11 mouse cellular contexts compared by ENCODE assay signal in the genomic region with DNA sequence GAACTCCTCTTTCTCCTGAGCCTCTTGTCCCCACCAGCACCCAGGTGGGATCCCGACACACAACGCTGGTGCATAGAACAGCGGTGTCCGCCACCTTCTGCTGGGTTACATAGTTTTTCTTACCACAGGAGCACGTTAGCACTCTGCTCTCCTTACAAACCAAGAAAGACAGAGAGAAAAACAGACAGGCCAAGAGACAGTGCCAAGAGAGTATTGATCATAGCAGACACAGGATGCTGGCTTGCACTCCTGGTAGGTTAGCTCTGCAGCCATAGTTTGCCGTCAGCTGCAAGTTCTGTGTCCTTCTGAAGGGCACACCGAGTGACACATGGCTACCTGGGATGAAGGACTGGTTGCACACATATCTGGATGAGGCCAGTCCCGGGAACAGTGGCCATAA. TPM values are rescaled to one million over a fixed set of nuclear protein-coding genes. Genes with fewer than 3 reads are reported as not detected.
DNase-seq lines count a peak whose midpoint lies in the region; ATAC-seq and TF ChIP-seq lines count a peak whose summit lies in the region.
"Had no signal": no experiment of that assay in that cellular context is flagged by ENCODE, and none has a peak within 500 bp of the region (broad histone marks: within the 10 kb centered on the region; RNA-seq: fewer than 3 reads in every experiment).

No protein-coding gene starts in this region.

- no peaks in the 10 kb centered on the region for H3K27me3 ChIP-seq in embryonic facial prominence, embryonic 13.5 days
- H3K27me3 ChIP-seq in embryonic facial prominence, embryonic 10.5 days (replicated peaks; ENCODE audit: low read depth, poor library complexity, severe bottlenecking), result 0 out of 2 replicates have a peak, but pooled peaks cover 3% of the 10 kb centered on the region
- no peaks in the 10 kb centered on the region for H3K27me3 ChIP-seq in CH12.LX (replicated peaks)
- H3K27me3 ChIP-seq in limb, embryonic 12.5 days, result no peaks in the 10 kb centered on the region
- H3K27me3 ChIP-seq in lung, postnatal 0 days (replicated peaks; ENCODE audit: insufficient read depth, low read length), result no peaks in the 10 kb centered on the region
- H3K27me3 ChIP-seq in hindbrain, embryonic 11.5 days (ENCODE audit: control insufficient read depth, insufficient read depth, low read length), result no peaks in the 10 kb centered on the region

- dilution Hi-C loops in CH12.LX (cut with MboI; ENCODE audit: extremely low pct_ligation_motif_present, extremely low pct_unique_long_range_greater_than_20kb, low sequenced_read_pairs), result no loop called here

- peak overlapping the region; percentile 74; the same call in 1 of the 2 replicates for H3K27ac ChIP-seq in embryonic facial prominence, embryonic 13.5 days
- no peak overlapping the region for H3K27ac ChIP-seq in embryonic facial prominence, embryonic 10.5 days (replicated peaks)
- peak overlapping the region; percentile 64; the same call in 1 of the 2 replicates for H3K27ac ChIP-seq in layer of hippocampus, adult 2 months
- peak overlapping the region; percentile 98 for H3K27ac ChIP-seq in CH12.LX (ENCODE audit: insufficient read depth, low read depth)
- H3K27ac ChIP-seq in limb, embryonic 12.5 days, result 0 out of 2 replicates have a peak overlapping the region, but pooled peaks have one; percentile 75
- no peak overlapping the region for H3K27ac ChIP-seq in lung, postnatal 0 days (ENCODE audit: low read length)
- H3K27ac ChIP-seq in hindbrain, embryonic 11.5 days (ENCODE audit: low read depth, low read length), result no peak overlapping the region
- H3K27ac ChIP-seq: liver, embryonic 14.5 days had no signal

- TF ChIP-seq CTCF in layer of hippocampus, adult 2 months (conservative IDR thresholded peaks at IDR 0.05), result no peak
- TF ChIP-seq CTCF in CH12.LX (conservative IDR thresholded peaks at IDR 0.05 in 1 of 2, IDR thresholded peaks at IDR 0.05 in 1 of 2; ENCODE audit: low read depth in 2 of 2, low read length in 2 of 2), result no peak
- TF ChIP-seq CTCF in lung, postnatal 0 days (IDR thresholded peaks at IDR 0.05), result no peak

- H3K9ac ChIP-seq in embryonic facial prominence, embryonic 13.5 days, result no peak overlapping the region; the same call in 1 of the 2 replicates
- peak overlapping the region; percentile 30; the same call in 1 of the 2 replicates for H3K9ac ChIP-seq in CH12.LX (ENCODE audit: insufficient read depth, low read depth)
- no peak overlapping the region for H3K9ac ChIP-seq in limb, embryonic 12.5 days (replicated peaks)
- H3K9ac ChIP-seq in lung, postnatal 0 days (replicated peaks; ENCODE audit: low read depth), result no peak overlapping the region
- no peak overlapping the region for H3K9ac ChIP-seq in hindbrain, embryonic 11.5 days (ENCODE audit: low read depth, low read length)
- H3K9ac ChIP-seq: liver, embryonic 14.5 days had no signal

- in situ Hi-C loops in CH12.LX (cut with MboI; ENCODE audit: low pct_ligation_motif_present, low pct_unique_long_range_greater_than_20kb, low sequenced_read_pairs), result loop anchor here (5.0 to 25.0 kb wide), 3 partner anchors 37 to 332 kb away; a partner anchor contains a TSS

- TF ChIP-seq RAD21 in CH12.LX (IDR thresholded peaks at IDR 0.05; ENCODE audit: low read depth, low read length), result no peak

- no peaks in the 10 kb centered on the region for H3K36me3 ChIP-seq in embryonic facial prominence, embryonic 13.5 days
- no peaks in the 10 kb centered on the region for H3K36me3 ChIP-seq in embryonic facial prominence, embryonic 10.5 days (replicated peaks)
- H3K36me3 ChIP-seq in CH12.LX (replicated peaks in 1 of 2; ENCODE audit: control insufficient read depth in 1 of 2, insufficient read depth in 1 of 2, low read length in 1 of 2), result peaks cover 4 to 11% of the 10 kb centered on the region in 2 experiments
- H3K36me3 ChIP-seq in limb, embryonic 12.5 days, result 0 out of 2 replicates have a peak, but pooled peaks cover 4% of the 10 kb centered on the region
- H3K36me3 ChIP-seq in lung, postnatal 0 days (ENCODE audit: insufficient read depth, low read length), result no peaks in the 10 kb centered on the region
- no peaks in the 10 kb centered on the region for H3K36me3 ChIP-seq in hindbrain, embryonic 11.5 days (ENCODE audit: control insufficient read depth, insufficient read depth, low read length)

- H3K4me3 ChIP-seq in embryonic facial prominence, embryonic 13.5 days, result no peak overlapping the region
- H3K4me3 ChIP-seq in embryonic facial prominence, embryonic 10.5 days, result no peak overlapping the region
- H3K4me3 ChIP-seq in layer of hippocampus, adult 2 months, result no peak overlapping the region
- H3K4me3 ChIP-seq in CH12.LX (replicated peaks in 1 of 3; ENCODE audit: low read depth in 2 of 3, low read length in 2 of 3, poor library complexity in 1 of 3), result peak overlapping the region in 1 of 3 experiments; percentile 14
- H3K4me3 ChIP-seq in limb, embryonic 12.5 days (replicated peaks), result no peak overlapping the region
- no peak overlapping the region for H3K4me3 ChIP-seq in lung, postnatal 0 days (ENCODE audit: low read depth, low read length)
- H3K4me3 ChIP-seq in hindbrain, embryonic 11.5 days (ENCODE audit: low read depth, low read length), result no peak overlapping the region

- 88% methylated on average over 8 of the region's 8 CpGs for WGBS in embryonic facial prominence, embryonic 13.5 days
- WGBS in embryonic facial prominence, embryonic 10.5 days, result 88% methylated on average over 8 of the region's 8 CpGs
- WGBS in limb, embryonic 12.5 days, result 84% methylated on average over 8 of the region's 8 CpGs
- WGBS in lung, postnatal 0 days, result 89% methylated on average over 8 of the region's 8 CpGs
- 91% methylated on average over 8 of the region's 8 CpGs for WGBS in hindbrain, embryonic 11.5 days

- peaks cover 41% of the 10 kb centered on the region for H3K4me1 ChIP-seq in embryonic facial prominence, embryonic 13.5 days
- H3K4me1 ChIP-seq in embryonic facial prominence, embryonic 10.5 days, result peaks cover 28% of the 10 kb centered on the region
- peaks cover 37 to 74% of the 10 kb centered on the region in 2 experiments for H3K4me1 ChIP-seq in CH12.LX (ENCODE audit: control insufficient read depth in 1 of 2, insufficient read depth in 2 of 2)
- peaks cover 41% of the 10 kb centered on the region for H3K4me1 ChIP-seq in limb, embryonic 12.5 days (replicated peaks)
- peaks cover 19% of the 10 kb centered on the region; the same call in 1 of the 2 replicates for H3K4me1 ChIP-seq in lung, postnatal 0 days (ENCODE audit: insufficient read depth, low read depth, low read length)
- no peaks in the 10 kb centered on the region for H3K4me1 ChIP-seq in hindbrain, embryonic 11.5 days (replicated peaks; ENCODE audit: control insufficient read depth, insufficient read depth, low read length)

- DNase-seq in embryonic facial prominence, embryonic 10.5 days (ENCODE audit: low spot score), result no peak
- no peak for DNase-seq in layer of hippocampus, adult 2 months (ENCODE audit: low spot score in 2 of 2)
- DNase-seq in layer of hippocampus, adult 8-10 months (ENCODE audit: low spot score in 2 of 2), result no peak
- no peak for DNase-seq in CH12.LX (ENCODE audit: extremely low read depth)
- DNase-seq in lung, postnatal 0 days (ENCODE audit: low spot score), result no peak
- DNase-seq in hindbrain, embryonic 11.5 days (ENCODE audit: low spot score), result no peak
- DNase-seq: gastrocnemius, postnatal 36 days; midbrain, embryonic 14.5 days had no signal

- no peak; the same call in 1 of the 2 replicates for TF ChIP-seq POLR2A in CH12.LX (IDR thresholded peaks at IDR 0.05; ENCODE audit: low read depth, low read length)

- H3K79me2 ChIP-seq in CH12.LX (replicated peaks; ENCODE audit: control insufficient read depth, extremely low read depth, insufficient read depth, poor library complexity, severe bottlenecking), result peaks cover 39% of the 10 kb centered on the region

- TF ChIP-seq EP300 in CH12.LX (IDR thresholded peaks at IDR 0.05; ENCODE audit: low read length), result no peak
- TF ChIP-seq EP300 in lung, postnatal 0 days (IDR thresholded peaks at IDR 0.05), result no peak

- peaks cover 8% of the 10 kb centered on the region; the same call in 1 of the 2 replicates for H3K9me3 ChIP-seq in embryonic facial prominence, embryonic 13.5 days
- H3K9me3 ChIP-seq in embryonic facial prominence, embryonic 10.5 days, result peaks cover 5% of the 10 kb centered on the region; the same call in 1 of the 2 replicates
- H3K9me3 ChIP-seq in CH12.LX (replicated peaks; ENCODE audit: low read length), result peaks cover 9% of the 10 kb centered on the region
- peaks cover 7% of the 10 kb centered on the region; the same call in 1 of the 2 replicates for H3K9me3 ChIP-seq in limb, embryonic 12.5 days
- no peaks in the 10 kb centered on the region for H3K9me3 ChIP-seq in lung, postnatal 0 days (ENCODE audit: low read length)
- no peaks in the 10 kb centered on the region for H3K9me3 ChIP-seq in hindbrain, embryonic 11.5 days (ENCODE audit: control insufficient read depth, low read length)

- H3K4me2 ChIP-seq in embryonic facial prominence, embryonic 13.5 days, result peak overlapping the region; percentile 48; the same call in 1 of the 2 replicates
- H3K4me2 ChIP-seq in CH12.LX (ENCODE audit: insufficient read depth, low read depth, poor library complexity, severe bottlenecking), result peak overlapping the region; percentile 83
- 0 out of 2 replicates have a peak overlapping the region, but pooled peaks have one; percentile 45 for H3K4me2 ChIP-seq in limb, embryonic 12.5 days
- no peak overlapping the region for H3K4me2 ChIP-seq in lung, postnatal 0 days (replicated peaks; ENCODE audit: low read depth, low read length)
- H3K4me2 ChIP-seq in hindbrain, embryonic 11.5 days (replicated peaks; ENCODE audit: low read depth, low read length), result no peak overlapping the region

- no peak for ATAC-seq in embryonic facial prominence, embryonic 13.5 days (ENCODE audit: insufficient number of reproducible peaks, insufficient read depth, low FRiP score, low TSS enrichment, low read depth)
- ATAC-seq in limb, embryonic 12.5 days (ENCODE audit: insufficient number of reproducible peaks, insufficient read depth, low FRiP score, low TSS enrichment, low read depth), result no peak
- no peak for ATAC-seq in lung, postnatal 0 days
- no peak for ATAC-seq in hindbrain, embryonic 11.5 days (ENCODE audit: low FRiP score)

TF ChIP-seq in CH12.LX, 34 proteins besides CTCF, POLR2A, EP300 and RAD21 (continues in another document):
- TF ChIP-seq CHD1 (IDR thresholded peaks at IDR 0.05; ENCODE audit: low read depth, low read length), result peak; percentile 9; the same call in 1 of the 2 replicates

RNA-seq across cellular contexts. Expression of a gene that starts 39.1 kb away (rescaled TPM):
- 148 TPM in 2 replicates for polyA plus RNA-seq in embryonic facial prominence, embryonic 13.5 days (2015; fragmentation: Nextera tagmentation; extraction: Ambion mirVana)
- polyA plus RNA-seq in embryonic facial prominence, embryonic 10.5 days (2016; fragmentation: Nextera tagmentation; extraction: Ambion mirVana), result 98.8 and 111 TPM in 2 replicates
- 10 to 100 TPM; 44.2 to 44.8 TPM for total RNA-seq in layer of hippocampus, adult 2 months (2021)
- total RNA-seq in layer of hippocampus, adult 8-10 months (2022), result 10 to 100 TPM; 48.9 to 53.4 (median 49.5) TPM
- total RNA-seq in CH12.LX (2012; rRNA removed), result 73.7 and 85.1 TPM in 2 replicates
- total RNA-seq in CH12.LX (2014; rRNA removed), result 29.3 and 34.6 TPM in 2 replicates
- 32.4 and 37.3 TPM in 2 replicates for polyA plus RNA-seq in CH12.LX (2012; ENCODE audit: insufficient read length, low read depth)
- 146 and 156 TPM in 2 replicates for polyA plus RNA-seq in limb, embryonic 12.5 days (2016; fragmentation: Nextera tagmentation; extraction: Ambion mirVana)
- 104 and 108 TPM in 2 replicates for polyA plus RNA-seq in lung, postnatal 0 days (2015; fragmentation: Nextera tagmentation; extraction: Ambion mirVana)
- 58.5 and 59.3 TPM in 2 replicates for polyA plus RNA-seq in hindbrain, embryonic 11.5 days (2014; fragmentation: Nextera tagmentation; extraction: Ambion mirVana)

Comparison
In these comparisons a context has a peak if more than half of its experiments do, and no peak if none do; other contexts are left out.
1. H3K27ac ChIP-seq: peak in embryonic facial prominence, embryonic 13.5 days (single experiment), layer of hippocampus, adult 2 months (single experiment), CH12.LX (single experiment) and limb, embryonic 12.5 days (single experiment); none in embryonic facial prominence, embryonic 10.5 days (single experiment), lung, postnatal 0 days (single experiment) and hindbrain, embryonic 11.5 days (single experiment).
2. H3K4me2 ChIP-seq: peak in embryonic facial prominence, embryonic 13.5 days (single experiment), CH12.LX (single experiment) and limb, embryonic 12.5 days (single experiment); none in lung, postnatal 0 days (single experiment) and hindbrain, embryonic 11.5 days (single experiment).